In the genomic region with DNA sequence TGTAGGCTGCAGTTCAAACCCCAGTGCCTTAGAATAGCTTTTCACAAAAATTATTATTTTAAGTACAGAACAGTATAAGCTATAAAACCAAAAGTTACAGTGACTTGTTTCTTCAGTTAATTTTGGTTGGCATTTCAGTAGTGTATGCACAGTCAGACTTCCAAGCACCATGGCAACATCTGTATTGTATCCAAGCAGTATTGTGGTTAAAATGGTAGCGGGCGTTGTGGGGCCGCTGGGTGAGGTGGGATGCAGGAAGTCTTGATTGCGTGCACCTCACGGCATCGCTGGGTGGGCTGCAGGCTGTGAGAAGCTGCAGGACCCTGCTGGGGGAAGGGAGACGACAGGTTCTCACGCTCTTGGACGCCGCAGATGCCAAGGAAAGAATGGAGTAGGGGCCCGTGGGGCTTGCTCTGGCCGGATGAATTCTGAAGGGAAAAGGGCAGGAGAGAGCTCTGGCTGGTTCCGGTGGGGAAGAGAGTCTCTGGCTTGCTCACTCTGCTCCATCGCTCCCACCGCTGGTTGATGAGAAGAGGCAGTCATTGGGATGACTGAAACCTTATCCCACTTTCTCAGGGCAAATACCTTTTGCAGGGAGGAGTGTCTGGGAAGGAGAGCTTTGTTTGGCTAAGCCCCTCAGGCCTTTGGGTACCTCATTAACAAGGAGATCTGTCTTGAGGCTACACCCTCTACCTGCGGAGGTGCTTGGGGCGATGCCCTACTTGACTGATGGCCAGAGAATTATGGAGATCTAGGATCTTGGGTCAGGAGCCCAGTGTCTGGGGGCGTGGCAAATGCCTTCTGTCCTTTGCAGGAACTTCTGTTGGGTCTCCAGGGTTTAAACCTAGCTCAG, we compare ENCODE assay signal across 7 mouse cellular contexts.
A peak's percentile ranks its signal among the peaks of the same experiment; 100 is the strongest.
DNase-seq lines count a peak whose midpoint lies in the region; ATAC-seq and TF ChIP-seq lines count a peak whose summit lies in the region.

No protein-coding gene starts in this region.

- H3K9me3 ChIP-seq in embryonic facial prominence, embryonic 15.5 days (replicated peaks), result no peaks in the 10 kb centered on the region
- H3K9me3 ChIP-seq in intestine, embryonic 16.5 days (ENCODE audit: control insufficient read depth, low read length), result no peaks in the 10 kb centered on the region
- H3K9me3 ChIP-seq in neural tube, embryonic 15.5 days (replicated peaks), result no peaks in the 10 kb centered on the region

- H3K9ac ChIP-seq in liver, adult 2 months (ENCODE audit: low read depth, low read length), result no peak overlapping the region
- H3K9ac ChIP-seq in embryonic facial prominence, embryonic 15.5 days, result no peak overlapping the region
- no peak overlapping the region for H3K9ac ChIP-seq in intestine, embryonic 16.5 days (ENCODE audit: low read depth, low read length)
- no peak overlapping the region for H3K9ac ChIP-seq in neural tube, embryonic 15.5 days (replicated peaks)

- 74% methylated on average over 18 of the region's 18 CpGs for WGBS in liver, adult 2 months
- 24% methylated on average over 18 of the region's 18 CpGs for WGBS in embryonic facial prominence, embryonic 15.5 days
- 35% methylated on average over 18 of the region's 18 CpGs for WGBS in intestine, embryonic 16.5 days
- 37% methylated on average over 18 of the region's 18 CpGs for WGBS in neural tube, embryonic 15.5 days

- ATAC-seq in embryonic facial prominence, embryonic 15.5 days (ENCODE audit: insufficient number of reproducible peaks, low FRiP score, low TSS enrichment, low read depth), result no peak
- no peak for ATAC-seq in intestine, embryonic 16.5 days
- ATAC-seq in neural tube, embryonic 15.5 days (ENCODE audit: low FRiP score), result no peak; the same call in 1 of the 2 replicates

- H3K79me2 ChIP-seq in liver, adult 2 months (ENCODE audit: control insufficient read depth, insufficient read depth, low read length), result peaks cover 2% of the 10 kb centered on the region; the same call in 1 of the 2 replicates

- 0 out of 2 replicates have a peak overlapping the region, but pooled peaks have one; percentile 1 for H3K27ac ChIP-seq in liver, adult 2 months (replicated peaks; ENCODE audit: insufficient read depth, low read depth, low read length)
- no peak overlapping the region for H3K27ac ChIP-seq in embryonic facial prominence, embryonic 15.5 days (replicated peaks)
- H3K27ac ChIP-seq in intestine, embryonic 16.5 days (ENCODE audit: low read length), result no peak overlapping the region
- no peak overlapping the region for H3K27ac ChIP-seq in neural tube, embryonic 15.5 days (replicated peaks)

- TF ChIP-seq CTCF in liver, adult 2 months (IDR thresholded peaks at IDR 0.05; ENCODE audit: low read depth, low read length), result no peak

- H3K36me3 ChIP-seq in liver, adult 2 months (ENCODE audit: control insufficient read depth, insufficient read depth, low read length), result no peaks in the 10 kb centered on the region
- H3K36me3 ChIP-seq in embryonic facial prominence, embryonic 15.5 days, result no peaks in the 10 kb centered on the region
- H3K36me3 ChIP-seq in intestine, embryonic 16.5 days (ENCODE audit: control insufficient read depth, insufficient read depth, low read length), result no peaks in the 10 kb centered on the region
- H3K36me3 ChIP-seq in neural tube, embryonic 15.5 days, result no peaks in the 10 kb centered on the region

- H3K4me3 ChIP-seq in liver, adult 2 months (ENCODE audit: insufficient read depth, low read depth, low read length), result no peak overlapping the region
- 0 out of 2 replicates have a peak overlapping the region, but pooled peaks have one; percentile 17 for H3K4me3 ChIP-seq in embryonic facial prominence, embryonic 15.5 days (replicated peaks)
- H3K4me3 ChIP-seq in intestine, embryonic 16.5 days (ENCODE audit: low read length), result no peak overlapping the region
- peak overlapping the region; percentile 19; the same call in 1 of the 2 replicates for H3K4me3 ChIP-seq in neural tube, embryonic 15.5 days (replicated peaks)

- no peaks in the 10 kb centered on the region for H3K27me3 ChIP-seq in liver, adult 2 months (ENCODE audit: control insufficient read depth, insufficient read depth, low read length)
- H3K27me3 ChIP-seq in embryonic facial prominence, embryonic 15.5 days, result no peaks in the 10 kb centered on the region
- no peaks in the 10 kb centered on the region for H3K27me3 ChIP-seq in intestine, embryonic 16.5 days (replicated peaks; ENCODE audit: control insufficient read depth, insufficient read depth, low read length)
- H3K27me3 ChIP-seq in neural tube, embryonic 15.5 days (replicated peaks), result no peaks in the 10 kb centered on the region

- no peak for TF ChIP-seq POLR2A in liver, adult 2 months (IDR thresholded peaks at IDR 0.05; ENCODE audit: extremely low read depth, insufficient read depth, low read length)

- peak overlapping the region; percentile 29 for H3K4me2 ChIP-seq in embryonic facial prominence, embryonic 15.5 days (replicated peaks)
- peak overlapping the region; percentile 25; the same call in 1 of the 2 replicates for H3K4me2 ChIP-seq in intestine, embryonic 16.5 days (ENCODE audit: low read depth, low read length)
- peak overlapping the region; percentile 42 for H3K4me2 ChIP-seq in neural tube, embryonic 15.5 days

- no peak for DNase-seq in liver, adult 2 months (ENCODE audit: extremely low read depth, low read depth, low spot score)
- no peak for DNase-seq in liver
- DNase-seq in adrenal gland, adult 8-10 months, result no peak
- DNase-seq in cerebellum, postnatal 4 days (ENCODE audit: low spot score in 2 of 2), result no peak

- H3K4me1 ChIP-seq in liver, adult 2 months (ENCODE audit: control insufficient read depth, insufficient read depth, low read length), result peaks cover 3% of the 10 kb centered on the region; the same call in 1 of the 2 replicates
- H3K4me1 ChIP-seq in embryonic facial prominence, embryonic 15.5 days, result peaks cover 4% of the 10 kb centered on the region; the same call in 1 of the 2 replicates
- peaks cover 8% of the 10 kb centered on the region; the same call in 1 of the 2 replicates for H3K4me1 ChIP-seq in intestine, embryonic 16.5 days (ENCODE audit: control insufficient read depth, insufficient read depth, low read length)
- H3K4me1 ChIP-seq in neural tube, embryonic 15.5 days, result peaks cover 10% of the 10 kb centered on the region

Comparison
In these comparisons a context has a peak if more than half of its experiments do, and no peak if none do; other contexts are left out.
1. H3K4me3 ChIP-seq: peak in embryonic facial prominence, embryonic 15.5 days (single experiment) and neural tube, embryonic 15.5 days (single experiment); none in liver, adult 2 months (single experiment) and intestine, embryonic 16.5 days (single experiment).
2. Peak in every context shown above with its lines, with median percentiles within 50 percentile points of each other: H3K4me2 ChIP-seq.